Mouse (Mus musculus) testis, postnatal 10 days (tissue): ENCODE measurements around the gene Ccdc33.

Experiments used
- DNase-seq: peaks from one replicate; pipeline ENCODE4 v3.0.0; 2021; ENCODE audit warnings: low spot score

Ccdc33 gene

GRCm38 (mm10) chr9:58047061-58047460, 71.6 kb downstream of the Ccdc33 start:
- DNase-seq = no peak

GRCm38 (mm10) chr9:58045646-58046045, 73.0 kb downstream of the Ccdc33 start:
- DNase-seq = no peak

DNA sequence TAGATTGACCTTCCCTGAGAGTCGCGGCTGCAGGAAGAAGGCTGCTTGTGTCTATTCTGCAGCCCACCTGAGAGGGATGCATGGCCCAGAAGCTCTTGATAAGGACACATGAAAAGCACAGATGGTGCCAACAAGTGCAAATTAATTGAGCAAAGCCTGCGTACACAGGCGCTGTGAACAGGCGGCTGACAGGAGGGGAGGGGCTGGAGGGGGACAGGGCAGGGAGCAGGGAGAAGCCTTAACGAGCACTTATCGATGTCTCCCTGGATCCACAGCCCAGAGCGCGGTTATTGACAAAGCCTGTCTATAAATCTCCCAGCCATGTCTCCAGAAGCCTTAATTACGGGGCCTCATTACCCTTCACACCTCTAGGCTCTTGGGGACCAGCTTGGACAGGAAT, 73.8 kb downstream of the Ccdc33 start:
- no peak for DNase-seq

GRCm38 (mm10) chr9:58043496-58044017, 75.1 kb downstream of the Ccdc33 start:
- no peak for DNase-seq

DNA sequence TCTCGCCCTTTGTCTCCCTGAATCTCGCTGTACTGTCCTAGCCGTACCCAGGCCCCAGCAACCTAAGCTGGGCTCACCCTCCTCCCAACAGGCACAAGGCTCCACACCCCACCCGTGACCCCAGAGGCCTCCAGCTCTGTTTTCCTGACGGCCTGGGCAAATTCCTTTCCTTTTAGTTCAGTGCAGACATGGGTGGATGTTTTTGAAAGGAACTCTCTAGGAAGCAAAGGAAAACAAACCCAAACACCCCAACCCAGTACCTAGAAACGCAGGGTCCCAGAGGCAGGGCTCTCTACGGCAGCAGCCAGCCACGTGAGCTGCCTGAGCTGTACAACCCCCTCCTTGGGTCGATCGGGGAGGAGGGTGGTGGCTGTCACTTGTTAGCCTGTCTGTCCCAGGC, 76.2 kb downstream of the Ccdc33 start:
- no peak for DNase-seq

GRCm38 (mm10) chr9:58040977-58041376, 77.6 kb downstream of the Ccdc33 start:
- no peak for DNase-seq

- peak; percentile 82 for DNase-seq
Measured at GRCm38 (mm10) chr9:58038500-58039168, 80.0 kb downstream of the Ccdc33 start.

GRCm38 (mm10) chr9:58036961-58037360, 81.7 kb downstream of the Ccdc33 start:
- no peak for DNase-seq

DNA sequence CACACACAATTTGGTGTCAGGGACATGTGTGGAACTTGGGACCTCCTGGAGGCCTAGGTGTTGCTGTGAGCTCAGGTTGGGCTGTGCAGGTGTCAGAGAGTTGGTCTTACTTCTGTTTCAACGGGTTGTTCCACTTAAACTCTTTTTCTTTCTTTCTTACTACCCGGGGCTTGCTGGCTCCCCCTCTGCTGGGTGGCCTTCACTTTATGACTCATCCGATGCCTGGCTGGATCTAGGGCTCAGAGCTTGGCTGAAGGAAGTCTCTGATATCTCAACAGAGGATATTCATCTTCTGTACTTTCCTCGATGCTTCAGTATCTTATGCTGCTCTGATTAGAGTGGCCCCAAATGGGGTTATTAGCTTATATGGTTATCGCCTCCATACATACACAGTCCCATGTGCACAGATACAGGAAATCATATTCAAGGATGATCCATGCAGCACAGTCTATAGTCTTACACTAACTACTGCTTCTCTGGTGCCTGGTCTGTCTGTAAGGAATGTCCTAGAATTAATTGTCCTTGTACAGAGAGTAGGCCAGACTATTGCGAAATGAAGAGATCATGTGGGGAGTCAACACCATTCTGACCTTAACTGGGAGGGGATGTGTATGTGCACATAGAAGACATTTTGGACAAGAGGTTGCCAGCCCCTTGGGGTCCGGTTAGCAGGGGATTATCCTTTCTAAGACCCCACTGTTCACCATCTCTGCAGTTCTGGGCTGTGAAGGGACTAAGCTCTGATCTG, 82.5 kb downstream of the Ccdc33 start:
- DNase-seq = no peak

DNA sequence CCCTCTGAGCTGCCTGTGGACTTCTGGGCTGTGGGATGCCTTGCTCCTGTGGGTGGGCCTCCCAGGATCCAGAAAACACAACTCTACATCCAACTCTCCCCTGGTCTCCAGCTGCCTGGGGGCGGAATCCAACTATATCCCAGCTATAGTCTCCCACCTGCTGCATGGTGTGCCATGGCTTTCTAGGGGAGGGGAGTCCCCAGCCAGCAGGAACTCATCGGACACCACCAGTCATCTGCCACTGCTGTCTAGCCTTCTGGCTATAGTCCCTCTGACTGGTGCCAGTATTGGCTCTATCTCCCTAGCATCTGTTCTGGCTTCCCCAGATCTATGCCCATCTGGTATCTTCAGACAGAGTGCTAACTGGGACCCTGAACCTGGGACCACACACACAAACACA, 83.1 kb downstream of the Ccdc33 start:
- DNase-seq = no peak

DNA sequence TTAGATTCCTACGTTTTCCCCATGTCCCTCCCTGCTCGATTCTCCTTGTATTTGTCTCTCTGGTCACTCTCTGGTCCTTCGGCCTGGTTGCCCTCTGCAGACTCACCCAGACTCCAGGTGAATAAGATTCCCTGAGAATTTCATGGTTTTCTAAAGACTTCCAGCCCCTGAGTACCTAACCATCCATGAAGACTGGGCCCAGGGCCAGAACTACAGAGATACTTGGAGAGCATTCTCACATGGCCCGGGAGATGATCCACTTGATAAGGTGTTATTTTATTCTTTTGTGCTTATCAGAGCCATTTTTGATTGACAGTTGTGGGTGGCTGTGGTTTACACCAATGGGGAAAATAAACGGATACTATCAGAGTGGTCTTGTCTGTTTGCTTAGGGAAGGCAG, 86.7 kb downstream of the Ccdc33 start:
- DNase-seq = no peak

DNA sequence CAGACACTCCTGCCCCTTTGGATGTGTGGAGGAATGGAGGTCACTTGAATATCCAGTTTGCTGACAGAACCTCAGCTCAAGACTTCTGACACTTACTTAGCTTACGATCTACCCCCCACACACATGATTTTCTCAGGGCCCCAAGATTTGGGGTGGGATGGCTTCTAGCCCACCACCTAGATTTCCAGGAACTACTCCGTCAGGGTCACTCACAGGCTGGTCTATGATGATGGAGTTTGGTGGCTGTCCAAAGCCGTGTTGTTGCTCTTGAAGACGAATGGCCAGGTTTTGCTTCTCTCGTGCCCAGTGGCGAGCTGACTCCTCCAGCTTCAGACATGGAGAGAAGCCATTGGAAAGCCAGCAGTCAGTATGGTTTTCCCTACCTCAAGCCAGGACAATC, 89.0 kb downstream of the Ccdc33 start:
- DNase-seq = no peak

- DNase-seq = no peak
Measured at GRCm38 (mm10) chr9:58028841-58029240, 89.8 kb downstream of the Ccdc33 start.

DNA sequence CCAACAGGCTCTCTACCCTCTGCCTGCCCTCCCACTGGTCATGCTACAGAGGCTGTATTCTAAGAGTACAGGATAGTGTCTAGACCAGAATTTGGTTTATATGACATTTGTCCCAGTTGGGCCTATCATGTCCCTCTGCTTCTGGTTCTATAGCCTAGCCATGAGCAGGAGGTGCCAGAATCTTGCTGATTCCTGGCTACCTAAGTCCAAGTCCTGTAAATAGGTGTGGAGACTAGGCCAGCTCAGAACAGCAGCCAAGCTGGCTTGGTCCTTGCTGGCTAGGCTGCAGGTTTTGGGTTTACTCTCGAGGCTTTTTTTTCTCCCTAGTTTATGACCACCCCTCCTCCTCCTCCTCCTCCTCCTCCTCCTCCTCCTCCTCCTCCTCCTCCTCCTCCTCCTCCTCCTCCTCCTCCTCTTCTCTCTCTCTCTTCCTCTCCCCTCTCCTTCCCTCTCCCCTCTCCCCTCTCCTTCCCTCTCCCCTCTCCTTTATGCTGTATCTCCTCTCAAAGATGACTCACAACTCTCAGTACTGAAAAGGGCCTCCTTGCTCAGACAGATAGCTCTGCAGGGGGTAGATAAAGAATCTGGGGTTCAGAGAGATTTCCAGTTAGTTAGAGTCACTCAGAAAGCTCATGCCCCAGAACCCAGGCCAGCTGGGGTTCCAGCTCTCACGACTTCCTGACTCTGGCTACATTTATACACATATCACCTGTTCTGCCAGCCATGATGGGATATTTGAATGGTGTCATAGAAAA, 91.0 kb downstream of the Ccdc33 start:
- no peak for DNase-seq

DNA sequence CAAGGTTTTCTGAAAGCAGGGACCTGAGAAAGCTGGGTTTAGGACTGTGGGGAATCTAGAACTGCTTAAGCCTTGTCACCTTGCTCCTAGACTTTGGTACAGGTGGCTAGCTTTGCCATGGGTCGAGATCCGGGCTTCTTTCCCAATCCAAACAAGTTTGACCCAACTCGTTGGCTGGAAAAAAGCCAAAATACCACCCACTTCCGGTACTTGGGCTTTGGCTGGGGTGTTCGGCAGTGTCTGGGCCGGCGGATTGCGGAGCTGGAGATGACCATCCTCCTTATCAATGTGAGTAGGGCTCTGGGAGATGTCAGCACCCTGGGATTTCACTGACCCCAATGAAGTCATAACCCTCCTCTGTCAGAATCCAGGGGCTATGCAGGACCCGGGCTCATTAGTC, 92.6 kb downstream of the Ccdc33 start:
- no peak for DNase-seq

DNA sequence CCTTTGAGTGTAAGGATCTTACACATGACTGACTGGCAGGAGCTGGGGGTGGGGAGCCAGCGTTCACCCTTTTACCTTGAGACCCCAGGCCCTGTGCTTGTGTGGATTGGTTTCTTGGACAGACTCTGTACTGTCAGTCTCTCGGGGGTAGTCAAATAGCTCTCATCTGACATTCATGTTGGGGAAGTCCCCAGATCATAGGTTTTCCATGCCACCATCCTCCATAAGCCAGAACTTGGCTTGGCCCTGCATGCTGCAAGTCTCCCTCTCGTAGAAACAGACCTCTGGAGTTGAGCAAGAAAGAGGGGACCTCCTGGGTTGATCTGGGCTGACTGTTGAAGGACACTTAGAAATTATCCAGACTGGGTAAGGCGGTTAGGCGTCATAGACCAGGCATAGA, 100.2 kb downstream of the Ccdc33 start:
- no peak for DNase-seq

DNA sequence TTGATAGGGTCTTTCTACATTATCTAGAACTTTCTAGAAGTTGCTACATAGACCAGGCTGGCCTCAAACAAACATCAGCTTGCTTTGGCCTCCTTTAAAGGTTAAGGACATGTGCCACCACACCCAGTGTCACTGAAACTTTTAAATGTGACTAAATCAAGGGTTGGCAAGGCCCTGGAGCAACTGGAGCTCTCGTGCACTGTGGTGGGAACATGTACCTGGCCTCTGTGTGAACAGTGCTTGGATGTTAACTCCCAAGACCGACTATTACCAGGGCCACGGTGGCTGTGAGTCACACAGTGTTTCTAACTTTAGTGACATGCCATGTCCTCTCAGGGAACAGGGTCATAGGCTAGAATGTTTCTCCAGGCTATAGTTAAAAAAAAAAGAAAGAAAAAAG, 101.7 kb downstream of the Ccdc33 start:
- DNase-seq = no peak

DNA sequence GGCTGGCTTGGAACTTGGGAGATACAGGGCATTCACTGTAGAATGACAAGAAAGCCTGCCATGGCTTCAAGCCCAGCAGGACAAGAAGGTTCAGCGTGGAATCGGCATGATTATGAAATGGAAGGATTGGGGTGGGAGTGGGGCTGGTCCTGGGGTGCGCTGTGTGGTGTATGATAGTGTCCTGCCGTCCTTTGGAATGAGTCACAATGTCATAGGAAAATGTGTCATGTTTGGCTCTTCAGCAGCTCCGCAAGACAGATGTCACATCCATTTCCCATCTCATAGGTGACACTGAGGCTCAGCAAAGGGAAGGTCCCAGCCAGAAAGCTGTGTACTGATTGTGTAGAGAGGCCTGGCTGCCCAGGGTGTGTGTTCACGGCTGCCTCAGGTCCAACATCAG, 102.8 kb downstream of the Ccdc33 start:
- no peak for DNase-seq

DNA sequence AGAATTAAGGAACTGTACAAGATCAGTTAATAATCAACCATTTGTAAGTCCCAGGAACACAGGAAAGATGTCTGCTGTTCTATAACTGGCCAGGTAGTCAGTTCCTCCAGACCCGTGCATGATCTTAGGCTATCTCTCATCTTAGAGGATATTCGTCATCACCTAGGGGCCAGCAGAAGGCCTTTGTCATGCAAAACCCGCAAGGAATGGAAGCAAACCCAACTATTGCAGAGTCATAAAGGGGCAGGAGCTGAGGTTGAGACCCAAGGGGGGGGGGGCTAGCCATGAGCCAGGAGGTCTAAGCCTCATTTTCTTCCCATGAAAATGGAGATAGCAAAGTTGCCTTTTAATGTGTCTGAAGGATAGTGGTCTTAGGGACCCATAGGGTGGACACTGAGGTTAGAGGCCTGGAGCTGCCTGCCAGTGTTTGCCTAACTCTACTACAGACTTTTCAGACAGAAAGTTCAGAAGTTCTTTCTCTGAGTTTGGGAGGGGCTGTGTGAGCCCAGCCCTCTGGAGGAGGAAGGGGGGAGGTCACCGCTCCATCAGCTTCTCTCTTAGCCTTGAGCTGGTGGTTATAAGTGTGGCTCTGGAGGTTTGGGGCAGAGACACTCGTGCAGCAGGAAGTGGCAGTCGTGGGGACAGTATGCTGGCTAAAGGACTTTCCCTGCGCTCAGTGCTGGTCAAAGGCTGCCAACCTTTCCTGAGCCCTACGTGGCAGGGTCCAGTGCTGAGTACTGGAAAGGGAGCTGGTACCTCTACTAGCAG, 104.0 kb downstream of the Ccdc33 start:
- no peak for DNase-seq

- DNase-seq = no peak
Measured at GRCm38 (mm10) chr9:58012935-58013334, 105.7 kb downstream of the Ccdc33 start.

DNA sequence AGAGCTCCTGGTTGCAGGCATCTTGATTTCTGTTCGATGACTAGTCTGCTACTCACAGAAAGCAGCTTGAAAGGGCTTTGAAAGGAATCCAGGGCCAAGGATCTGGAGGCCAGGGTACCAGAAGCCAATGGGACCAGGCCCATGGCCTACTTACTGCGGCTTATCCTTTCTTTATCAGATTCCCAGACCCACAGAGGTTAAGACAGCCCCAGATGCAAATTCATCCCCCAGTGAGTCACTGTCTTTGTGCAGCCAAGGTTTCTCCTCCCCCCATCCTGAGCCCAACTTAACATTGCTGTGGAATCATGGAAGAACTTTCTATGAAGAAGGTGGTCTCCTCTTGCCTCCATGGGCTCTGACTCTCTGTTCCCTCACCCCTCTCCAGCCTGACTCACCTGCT, 106.1 kb downstream of the Ccdc33 start:
- DNase-seq = no peak

DNA sequence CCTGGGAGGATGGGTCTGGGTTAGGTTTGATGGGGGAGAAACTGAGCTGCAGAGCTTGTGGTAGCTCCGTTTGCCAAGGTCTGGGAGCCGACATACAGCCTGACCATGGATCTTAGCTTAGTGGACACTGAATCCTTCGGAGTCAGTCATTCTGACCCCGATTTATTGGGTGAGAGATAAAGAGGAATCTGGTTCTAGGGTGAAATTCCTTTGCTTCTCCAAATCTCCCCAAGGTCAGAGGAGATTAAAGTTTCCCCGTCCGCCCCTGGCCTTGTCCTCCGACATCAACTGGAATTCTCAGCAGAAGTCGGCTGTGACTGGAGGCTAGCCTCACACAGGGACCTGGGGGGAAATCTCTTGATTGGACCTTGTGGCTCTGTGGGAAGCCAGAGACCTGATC, 107.1 kb downstream of the Ccdc33 start:
- no peak for DNase-seq
